Mouse (Mus musculus) olfactory bulb, adult 2 months (tissue): ENCODE data around the gene Gstm1.
"Not testable (repeated sequence)": the region's sequence is repeated elsewhere in the genome, so short reads cannot be mapped to it uniquely, and the experiment has no call there.

ENCODE experiments used
- CTCF ChIP-seq: fragments of 200-500 bp; IDR thresholded peaks from 2 replicates; pipeline ENCODE4 v1.5.1; 2012; ENCODE audit warnings: low read depth, mild to moderate bottlenecking, low read length, moderate library complexity; ENCODE audit not compliant: insufficient read depth
- POLR2A ChIP-seq: fragments of 200-500 bp; IDR thresholded peaks from 2 replicates; pipeline ENCODE4 v1.6.1; 2012; ENCODE audit warnings: mild to moderate bottlenecking, low read depth, low read length, moderate library complexity; ENCODE audit not compliant: insufficient read depth

DNA sequence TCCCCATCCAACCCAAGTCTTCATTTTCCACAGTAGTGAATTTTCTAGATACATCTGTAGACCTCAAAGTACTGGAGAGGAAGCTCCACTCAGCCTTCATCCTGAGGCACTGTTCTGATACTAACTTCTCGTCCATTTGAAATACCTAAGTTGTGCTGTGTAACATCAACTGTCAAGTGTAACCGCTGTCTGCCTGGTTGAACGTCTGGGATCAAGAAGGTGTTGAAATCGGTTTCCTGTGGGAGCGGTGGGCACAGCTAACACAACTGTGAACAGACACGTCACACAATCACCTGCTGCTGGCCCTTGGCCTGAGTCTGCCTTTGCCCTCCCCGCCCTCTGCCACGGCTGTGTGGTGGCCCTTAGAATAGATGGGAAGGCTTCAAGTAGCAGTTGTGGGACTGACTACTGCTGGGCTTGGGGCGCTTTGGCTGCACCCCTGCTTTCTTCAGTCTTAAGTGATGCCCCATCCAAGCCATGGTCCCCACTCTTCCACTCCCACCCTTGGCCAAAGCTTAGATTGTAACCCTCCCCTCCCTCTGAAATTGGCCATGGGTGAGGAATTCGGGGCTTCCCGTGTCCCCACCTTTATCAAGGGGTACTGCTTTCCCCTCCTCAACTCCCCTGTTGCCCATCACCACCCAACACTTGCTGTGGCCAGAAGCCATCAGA, 2.7 kb upstream of the Gstm1 start:
- not testable (repeated sequence) for TF ChIP-seq CTCF, POLR2A
